ENCODE assay signal across 8 mouse cellular contexts in the genomic region with DNA sequence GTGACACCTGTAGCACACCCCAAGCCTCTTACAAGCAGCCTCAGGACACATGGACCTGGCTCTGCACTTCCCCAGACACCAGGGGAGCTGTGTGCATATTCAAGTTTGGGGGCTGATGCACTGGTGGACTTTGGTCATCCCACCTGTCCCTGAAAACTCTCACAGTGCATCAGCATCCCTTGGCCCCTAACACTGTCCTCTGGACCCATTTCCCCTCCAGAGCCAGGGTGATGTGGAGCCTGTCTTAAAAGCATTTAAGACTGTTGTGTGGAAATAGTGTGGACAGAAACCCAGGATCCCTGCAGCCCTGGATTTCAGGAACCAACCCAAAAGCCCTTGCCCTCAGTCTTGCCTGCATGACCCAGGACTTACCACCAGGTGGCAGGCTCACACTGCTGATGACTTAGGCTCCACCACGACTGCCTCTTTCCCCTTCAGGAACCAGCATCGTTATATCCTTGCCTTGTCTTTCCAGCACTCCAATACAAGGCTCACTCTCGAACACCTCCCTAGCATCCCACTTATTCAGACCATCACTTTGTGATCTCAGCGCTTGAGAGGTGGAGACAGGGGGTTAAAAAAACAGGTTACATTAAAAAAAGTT.
A peak's percentile ranks its signal among the peaks of the same experiment; 100 is the strongest.
DNase-seq lines count a peak whose midpoint lies in the region; ATAC-seq lines count a peak whose summit lies in the region.

No protein-coding gene starts in this region.

- H3K36me3 ChIP-seq in heart, embryonic 11.5 days (ENCODE audit: control insufficient read depth, insufficient read depth, low read length), result no peaks in the 10 kb centered on the region
- no peaks in the 10 kb centered on the region for H3K36me3 ChIP-seq in intestine, embryonic 15.5 days
- no peaks in the 10 kb centered on the region for H3K36me3 ChIP-seq in midbrain, embryonic 14.5 days (ENCODE audit: control insufficient read depth, insufficient read depth, low read length)

- H3K4me1 ChIP-seq in heart, embryonic 11.5 days (ENCODE audit: control insufficient read depth, insufficient read depth, low read length), result no peaks in the 10 kb centered on the region
- H3K4me1 ChIP-seq in intestine, embryonic 15.5 days (replicated peaks), result no peaks in the 10 kb centered on the region
- no peaks in the 10 kb centered on the region for H3K4me1 ChIP-seq in midbrain, embryonic 14.5 days (ENCODE audit: control insufficient read depth, insufficient read depth, low read length)

- no peak overlapping the region for H3K4me3 ChIP-seq in heart, embryonic 11.5 days (ENCODE audit: low read depth, low read length)
- no peak overlapping the region for H3K4me3 ChIP-seq in intestine, embryonic 15.5 days (replicated peaks)
- no peak overlapping the region for H3K4me3 ChIP-seq in midbrain, embryonic 14.5 days (replicated peaks; ENCODE audit: low read depth, low read length)

- H3K4me2 ChIP-seq in heart, embryonic 11.5 days, result no peak overlapping the region
- no peak overlapping the region for H3K4me2 ChIP-seq in intestine, embryonic 15.5 days (replicated peaks)
- no peak overlapping the region for H3K4me2 ChIP-seq in midbrain, embryonic 14.5 days (ENCODE audit: low read length)

- 4% methylated on average over 4 of the region's 4 CpGs for WGBS in heart, embryonic 11.5 days (ENCODE audit: insufficient replicate concordance)
- 3% methylated on average over 4 of the region's 4 CpGs for WGBS in intestine, embryonic 15.5 days
- WGBS in midbrain, embryonic 14.5 days, result 4% methylated on average over 4 of the region's 4 CpGs

- no peak overlapping the region for H3K9ac ChIP-seq in heart, embryonic 11.5 days (ENCODE audit: low read depth, low read length)
- no peak overlapping the region for H3K9ac ChIP-seq in intestine, embryonic 15.5 days
- no peak overlapping the region for H3K9ac ChIP-seq in midbrain, embryonic 14.5 days (replicated peaks; ENCODE audit: low read length)

- H3K27ac ChIP-seq in heart, embryonic 11.5 days (ENCODE audit: low read depth, low read length), result no peak overlapping the region
- H3K27ac ChIP-seq in intestine, embryonic 15.5 days, result no peak overlapping the region
- no peak overlapping the region for H3K27ac ChIP-seq in midbrain, embryonic 14.5 days (replicated peaks; ENCODE audit: low read depth, low read length)

- no peak for ATAC-seq in heart, embryonic 11.5 days (replicated peaks; ENCODE audit: insufficient number of reproducible peaks, low FRiP score, low TSS enrichment)
- ATAC-seq in intestine, embryonic 15.5 days, result peak; percentile 62
- peak; percentile 62; the same call in 1 of the 2 replicates for ATAC-seq in midbrain, embryonic 14.5 days (ENCODE audit: low FRiP score, low TSS enrichment)

- H3K27me3 ChIP-seq in heart, embryonic 11.5 days (ENCODE audit: control insufficient read depth, insufficient read depth, low read length), result peaks cover 28% of the 10 kb centered on the region
- H3K27me3 ChIP-seq in intestine, embryonic 15.5 days (replicated peaks), result 0 out of 2 replicates have a peak, but pooled peaks cover 2% of the 10 kb centered on the region
- no peaks in the 10 kb centered on the region for H3K27me3 ChIP-seq in midbrain, embryonic 14.5 days (ENCODE audit: control insufficient read depth, insufficient read depth, low read length)

- intact Hi-C loops in left cerebral cortex, postnatal 25 days (cut with DNase I), result loop anchor here (2.0 to 5.0 kb wide), 2 partner anchors 301 to 862 kb away; no protein-coding TSS in a partner anchor

- H3K9me3 ChIP-seq in heart, embryonic 11.5 days (replicated peaks; ENCODE audit: control insufficient read depth, low read length), result no peaks in the 10 kb centered on the region
- no peaks in the 10 kb centered on the region for H3K9me3 ChIP-seq in intestine, embryonic 15.5 days
- no peaks in the 10 kb centered on the region for H3K9me3 ChIP-seq in midbrain, embryonic 14.5 days (ENCODE audit: control insufficient read depth, low read length)

- peak; percentile 63 to 86 for DNase-seq in heart, adult 18-20 months
- DNase-seq in cerebellum, postnatal 14 days, result peak; percentile 90 to 92
- DNase-seq in frontal cortex, postnatal 25 days (ENCODE audit: low spot score in 2 of 2), result peak; percentile 77 to 78
- DNase-seq in left cerebral cortex, postnatal 25 days (ENCODE audit: low spot score in 2 of 2), result peak; percentile 78 to 85
- DNase-seq in midbrain, embryonic 14.5 days, result peak; percentile 91
- DNase-seq in spleen, adult 18-20 months, result peak; percentile 31 to 66
